Mouse (Mus musculus) ES-Bruce4 (cell line): ENCODE results near the gene Klf5. TPM values are rescaled to one million over a fixed set of nuclear protein-coding genes. Genes with fewer than 3 reads are reported as not detected.

Experiments used
- H3K27ac ChIP-seq: 2 replicates; pipeline ENCODE4 v1.5.1; 2012; ENCODE audit warnings: low read length, inconsistent platforms; ENCODE audit not compliant: insufficient read depth
- H3K27me3 ChIP-seq: 2 replicates; pipeline ENCODE4 v1.6.1; 2012; ENCODE audit warnings: mild to moderate bottlenecking, low read length, inconsistent platforms; ENCODE audit not compliant: control insufficient read depth, poor library complexity, insufficient read depth, severe bottlenecking
- H3K36me3 ChIP-seq: 2 replicates; pipeline ENCODE4 v1.6.1; 2012; ENCODE audit warnings: inconsistent platforms, mild to moderate bottlenecking, low read length, moderate library complexity; ENCODE audit not compliant: control insufficient read depth, poor library complexity, insufficient read depth, severe bottlenecking
- H3K4me1 ChIP-seq: one replicate; pipeline ENCODE4 v1.8.1; 2011; ENCODE audit warnings: low read length; ENCODE audit not compliant: control insufficient read depth, insufficient read depth
- H3K4me3 ChIP-seq: 2 replicates; pipeline ENCODE4 v1.5.1; 2011; ENCODE audit warnings: low read depth, mild to moderate bottlenecking, low read length
- H3K9ac ChIP-seq: 2 replicates; pipeline ENCODE4 v1.6.1; 2012; ENCODE audit warnings: low read depth, mild to moderate bottlenecking, inconsistent platforms; ENCODE audit not compliant: poor library complexity, severe bottlenecking
- H3K9me3 ChIP-seq: replicated peaks from 2 replicates; pipeline ENCODE4 v1.6.1; 2012; ENCODE audit warnings: mild to moderate bottlenecking, low read length, inconsistent platforms; ENCODE audit not compliant: control insufficient read depth, poor library complexity, insufficient read depth, severe bottlenecking
- CTCF ChIP-seq: IDR thresholded peaks from one replicate; pipeline ENCODE4 v1.8.1; 2011; ENCODE audit warnings: low read depth, low read length
- EP300 ChIP-seq: IDR thresholded peaks from 2 replicates; pipeline ENCODE4 v1.6.1; 2011; ENCODE audit warnings: low read depth, low read length; ENCODE audit not compliant: insufficient read depth
- POLR2A ChIP-seq: IDR thresholded peaks from one replicate; pipeline ENCODE4 v1.8.1; 2011; ENCODE audit warnings: low read length; ENCODE audit not compliant: insufficient read depth
- polyA plus RNA-seq: library from polyadenylated mRNA; stranded (reverse); fragments of >200 nt; gene quantifications from 2 replicates; pipeline ENCODE4 v1.2.4, GENCODE M21; 2011; ENCODE audit warnings: low read depth; ENCODE audit not compliant: missing spikeins, insufficient read depth, insufficient read length

The Klf5 gene
- polyA plus RNA-seq, 1 experiment: 122 TPM

DNA sequence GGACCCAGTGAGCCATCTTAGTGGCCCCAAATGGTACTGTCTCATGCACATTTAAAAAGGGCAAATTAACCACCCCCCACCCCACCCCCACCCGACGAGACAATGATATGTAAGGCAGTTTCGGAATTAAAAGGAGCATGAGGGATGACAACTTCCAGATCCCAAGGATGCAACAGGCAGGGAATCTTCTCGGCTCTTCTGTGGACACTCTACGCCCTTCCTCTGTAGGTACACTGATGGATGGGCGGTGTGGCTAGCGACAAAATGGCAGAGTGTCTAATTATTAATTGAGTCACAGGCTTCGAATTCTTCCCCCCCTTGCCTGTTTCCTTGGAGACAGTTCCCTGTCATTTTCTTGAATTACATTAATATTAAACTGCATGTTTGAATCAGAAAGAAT, 40.5 kb downstream of the Klf5 start:
- H3K9ac ChIP-seq: peak overlapping the region; percentile 20; the same call in 1 of the 2 replicates
- H3K4me3 ChIP-seq: no peak overlapping the region
- peak overlapping the region; percentile 99 for H3K27ac ChIP-seq
- no peaks in the 10 kb centered on the region for H3K9me3 ChIP-seq
- TF ChIP-seq POLR2A (no peak), CTCF (no peak), EP300 (no peak)
- peaks cover 9% of the 10 kb centered on the region for H3K4me1 ChIP-seq
- no peaks in the 10 kb centered on the region for H3K27me3 ChIP-seq
- H3K36me3 ChIP-seq: no peaks in the 10 kb centered on the region

GRCm38 (mm10) chr14:99339681-99340522, 41.4 kb downstream of the Klf5 start:
- Histone ChIP-seq H3K4me1 (peaks cover 10% of the 10 kb centered on the region), H3K9ac (0 out of 2 replicates have a peak overlapping the region, but pooled peaks have one; percentile 43), H3K27me3 (no peaks in the 10 kb centered on the region), H3K36me3 (no peaks in the 10 kb centered on the region), H3K4me3 (no peak overlapping the region), H3K27ac (peak overlapping the region; percentile 99), H3K9me3 (no peaks in the 10 kb centered on the region)
- TF ChIP-seq CTCF (no peak), POLR2A (no peak), EP300 (peak; percentile 74; the same call in 1 of the 2 replicates)

- H3K9ac ChIP-seq: peak overlapping the region; percentile 43; the same call in 1 of the 2 replicates
- no peaks in the 10 kb centered on the region for H3K27me3 ChIP-seq
- no peak overlapping the region for H3K4me3 ChIP-seq
- TF ChIP-seq CTCF (no peak), EP300 (no peak), POLR2A (no peak)
- no peaks in the 10 kb centered on the region for H3K36me3 ChIP-seq
- H3K4me1 ChIP-seq: peaks cover 10% of the 10 kb centered on the region
- H3K27ac ChIP-seq: peak overlapping the region; percentile 99
- no peaks in the 10 kb centered on the region for H3K9me3 ChIP-seq
Measured at GRCm38 (mm10) chr14:99340703-99341102, 42.2 kb downstream of the Klf5 start.

DNA sequence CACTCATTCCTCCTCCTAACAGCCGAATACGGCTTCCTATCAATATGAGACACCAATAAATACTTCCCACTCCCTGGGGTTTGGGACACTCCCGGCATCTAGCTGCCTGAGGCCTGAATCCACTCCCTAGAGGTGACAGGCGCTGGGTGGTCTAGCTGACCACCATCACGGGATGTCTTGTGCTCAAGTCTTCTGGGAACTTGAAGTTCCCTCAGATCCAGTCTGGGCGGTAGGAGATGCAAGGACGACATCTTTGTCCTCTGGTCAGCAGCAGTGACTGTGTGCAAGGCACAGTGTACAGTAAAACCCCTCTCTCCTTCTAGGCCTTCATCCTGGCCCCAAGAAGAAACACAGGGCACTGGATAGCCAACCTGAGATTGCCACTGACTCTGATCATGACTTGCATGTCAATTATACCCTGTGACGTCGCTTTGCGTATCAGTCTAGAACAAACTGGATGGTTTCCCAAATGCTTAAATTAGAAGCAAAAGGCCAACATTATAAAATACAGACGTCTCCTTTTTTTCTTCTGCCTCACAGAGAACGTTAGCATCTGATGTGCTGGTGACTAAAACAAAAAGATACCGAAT, 49.8 kb downstream of the Klf5 start:
- Histone ChIP-seq H3K4me3 (no peak overlapping the region), H3K36me3 (no peaks in the 10 kb centered on the region), H3K4me1 (peaks cover 10% of the 10 kb centered on the region), H3K9ac (peak overlapping the region; percentile 63), H3K27me3 (no peaks in the 10 kb centered on the region), H3K9me3 (no peaks in the 10 kb centered on the region), H3K27ac (peak overlapping the region; percentile 96)
- peak; percentile 92 for TF ChIP-seq EP300
- TF ChIP-seq CTCF: no peak
- no peak for TF ChIP-seq POLR2A

DNA sequence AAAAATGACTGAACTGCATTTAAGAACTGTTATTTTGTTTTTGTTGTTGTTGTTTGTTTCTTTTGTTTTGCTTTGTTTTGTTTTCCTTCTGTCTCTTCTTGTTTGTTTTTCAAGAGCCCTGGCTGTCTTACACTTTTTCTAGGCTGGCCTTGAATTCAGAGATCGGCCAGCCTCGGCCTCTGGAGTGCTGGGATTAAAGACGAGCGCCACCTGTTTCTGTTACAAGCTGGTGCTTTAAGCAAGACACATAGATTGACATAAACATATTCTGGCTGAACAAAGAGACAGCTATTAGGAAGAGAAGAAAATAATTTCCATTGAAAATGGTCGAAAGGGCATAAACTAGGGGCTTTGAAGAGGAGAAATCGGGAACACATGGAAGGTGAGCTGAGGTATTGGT, 51.1 kb downstream of the Klf5 start:
- Histone ChIP-seq H3K4me1 (peaks cover 8% of the 10 kb centered on the region), H3K36me3 (no peaks in the 10 kb centered on the region), H3K9ac (peak overlapping the region; percentile 63), H3K4me3 (no peak overlapping the region), H3K27ac (peak overlapping the region; percentile 98), H3K9me3 (no peaks in the 10 kb centered on the region), H3K27me3 (no peaks in the 10 kb centered on the region)
- peak; percentile 3 for TF ChIP-seq CTCF
- no peak for TF ChIP-seq POLR2A

- peak overlapping the region; percentile 28 for H3K9ac ChIP-seq
- peak overlapping the region; percentile 64 for H3K27ac ChIP-seq
- no peaks in the 10 kb centered on the region for H3K36me3 ChIP-seq
- no peaks in the 10 kb centered on the region for H3K9me3 ChIP-seq
- H3K4me1 ChIP-seq: peaks cover 13% of the 10 kb centered on the region
- H3K4me3 ChIP-seq: peak overlapping the region; percentile 61
- H3K27me3 ChIP-seq: no peaks in the 10 kb centered on the region
- TF ChIP-seq POLR2A (no peak), CTCF (no peak), EP300 (peak; percentile 85)
Measured at GRCm38 (mm10) chr14:99352989-99353388, 54.5 kb downstream of the Klf5 start.
